Mouse (Mus musculus): ENCODE measurements around the gene Ppp2r3a. TPM values are rescaled to one million over a fixed set of nuclear protein-coding genes. Genes with fewer than 3 reads are reported as not detected.
A peak's percentile ranks its signal among the peaks of the same experiment; 100 is the strongest.

The Ppp2r3a gene
- polyA plus RNA-seq, 1 experiment from 2014 or later, result 40.0 TPM

DNA sequence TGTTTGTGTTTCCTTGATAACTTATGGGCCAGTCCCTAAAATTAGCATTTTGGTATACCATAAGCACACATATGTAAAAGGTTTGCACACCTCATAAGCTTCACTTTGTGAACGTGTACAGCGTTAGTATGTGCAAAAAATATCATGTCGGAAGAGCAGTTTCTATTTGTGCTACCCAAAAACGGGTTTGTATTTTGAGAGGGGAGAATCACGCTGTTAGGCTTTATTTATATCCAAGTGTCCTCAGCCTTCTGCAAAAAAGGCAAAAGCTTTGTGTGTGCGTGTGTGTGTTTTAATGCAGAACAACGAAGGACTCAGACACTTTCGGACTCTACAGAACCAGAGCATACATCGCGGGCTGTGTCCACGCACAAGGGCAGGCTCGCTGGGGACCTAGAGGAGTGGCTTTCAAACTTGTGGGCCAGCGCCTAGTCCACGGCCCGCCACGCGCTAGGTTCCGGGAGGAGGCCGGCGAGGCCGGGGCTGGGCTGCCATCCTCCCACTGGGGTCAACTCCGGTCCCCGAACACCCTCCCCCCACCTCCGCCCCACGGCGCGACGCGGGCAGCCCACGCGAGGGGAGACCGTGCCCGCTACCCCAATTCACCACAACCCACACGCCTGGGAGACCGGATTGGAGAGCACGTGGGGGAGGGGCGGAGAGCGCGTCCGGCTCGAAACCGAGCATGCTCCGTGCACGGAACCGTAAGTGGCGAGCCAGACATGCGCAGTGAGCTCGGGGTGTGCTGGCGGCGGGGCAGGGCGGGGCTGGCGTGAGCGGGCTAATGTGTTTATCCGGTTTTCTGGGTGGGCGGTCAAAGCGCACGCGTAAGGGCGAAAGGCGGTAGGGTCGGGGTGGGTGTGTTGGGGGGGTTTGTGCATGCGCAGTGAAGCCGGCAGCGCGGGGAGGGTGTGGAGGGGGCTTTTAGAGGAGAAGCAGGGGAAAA lies 178.3 kb downstream of the Ppp2r3a start:
- Histone ChIP-seq H3K27me3 (ENCODE audit: control insufficient read depth, insufficient read depth, low read length) (no peaks in the 10 kb centered on the region), H3K36me3 (ENCODE audit: control insufficient read depth, insufficient read depth, low read length) (no peaks in the 10 kb centered on the region), H3K4me1 (ENCODE audit: control insufficient read depth, insufficient read depth, low read length) (peaks cover 10% of the 10 kb centered on the region), H3K9me3 (ENCODE audit: control insufficient read depth, low read length) (no peaks in the 10 kb centered on the region), H3K27ac (replicated peaks; ENCODE audit: low read depth, low read length) (peak overlapping the region; percentile 99), H3K9ac (replicated peaks; ENCODE audit: low read length) (peak overlapping the region; percentile 86), H3K4me3 (replicated peaks; ENCODE audit: low read depth, low read length) (peak overlapping the region; percentile 98), H3K4me2 (ENCODE audit: low read length) (peak overlapping the region; percentile 81)
- 1% methylated on average over 65 of the region's 65 CpGs for WGBS
- ATAC-seq (ENCODE audit: low FRiP score, low TSS enrichment), result peak; percentile 95
- peak; percentile 100 for DNase-seq

GRCm38 (mm10) chr9:101072506-101072905 lies 179.1 kb downstream of the Ppp2r3a start:
- Histone ChIP-seq H3K4me1 (ENCODE audit: control insufficient read depth, insufficient read depth, low read length) (peaks cover 4% of the 10 kb centered on the region), H3K27ac (replicated peaks; ENCODE audit: low read depth, low read length) (no peak overlapping the region), H3K27me3 (ENCODE audit: control insufficient read depth, insufficient read depth, low read length) (no peaks in the 10 kb centered on the region), H3K9ac (replicated peaks; ENCODE audit: low read length) (no peak overlapping the region), H3K4me2 (ENCODE audit: low read length) (no peak overlapping the region; the same call in 1 of the 2 replicates), H3K9me3 (ENCODE audit: control insufficient read depth, low read length) (no peaks in the 10 kb centered on the region), H3K36me3 (ENCODE audit: control insufficient read depth, insufficient read depth, low read length) (no peaks in the 10 kb centered on the region), H3K4me3 (replicated peaks; ENCODE audit: low read depth, low read length) (no peak overlapping the region)
- ATAC-seq (ENCODE audit: low FRiP score, low TSS enrichment) (no peak), DNase-seq (no peak)
- WGBS, result 38% methylated on average over 5 of the region's 5 CpGs

GRCm38 (mm10) chr9:101069781-101070180 lies 181.8 kb downstream of the Ppp2r3a start:
- ATAC-seq (ENCODE audit: low FRiP score, low TSS enrichment) (no peak), DNase-seq (no peak)
- Histone ChIP-seq H3K4me2 (ENCODE audit: low read length) (no peak overlapping the region), H3K4me1 (ENCODE audit: control insufficient read depth, insufficient read depth, low read length) (no peaks in the 10 kb centered on the region), H3K9ac (replicated peaks; ENCODE audit: low read length) (no peak overlapping the region), H3K4me3 (replicated peaks; ENCODE audit: low read depth, low read length) (no peak overlapping the region), H3K27me3 (ENCODE audit: control insufficient read depth, insufficient read depth, low read length) (no peaks in the 10 kb centered on the region), H3K27ac (replicated peaks; ENCODE audit: low read depth, low read length) (no peak overlapping the region), H3K9me3 (ENCODE audit: control insufficient read depth, low read length) (no peaks in the 10 kb centered on the region), H3K36me3 (ENCODE audit: control insufficient read depth, insufficient read depth, low read length) (no peaks in the 10 kb centered on the region)
- WGBS, result 96% methylated on average over 3 of the region's 3 CpGs

GRCm38 (mm10) chr9:101065076-101065602 lies 186.5 kb downstream of the Ppp2r3a start:
- no peak overlapping the region for H3K4me2 ChIP-seq (ENCODE audit: low read length)
- DNase-seq, result peak; percentile 28
- no peak overlapping the region for H3K9ac ChIP-seq (replicated peaks; ENCODE audit: low read length)
- 69% methylated on average over 3 of the region's 3 CpGs for WGBS
- no peaks in the 10 kb centered on the region for H3K36me3 ChIP-seq (ENCODE audit: control insufficient read depth, insufficient read depth, low read length)
- H3K27me3 ChIP-seq (ENCODE audit: control insufficient read depth, insufficient read depth, low read length), result no peaks in the 10 kb centered on the region
- H3K9me3 ChIP-seq (ENCODE audit: control insufficient read depth, low read length), result no peaks in the 10 kb centered on the region
- H3K4me1 ChIP-seq (ENCODE audit: control insufficient read depth, insufficient read depth, low read length), result 0 out of 2 replicates have a peak, but pooled peaks cover 3% of the 10 kb centered on the region
- no peak overlapping the region for H3K27ac ChIP-seq (replicated peaks; ENCODE audit: low read depth, low read length)
- ATAC-seq (ENCODE audit: low FRiP score, low TSS enrichment), result no peak
- no peak overlapping the region for H3K4me3 ChIP-seq (replicated peaks; ENCODE audit: low read depth, low read length)

DNA sequence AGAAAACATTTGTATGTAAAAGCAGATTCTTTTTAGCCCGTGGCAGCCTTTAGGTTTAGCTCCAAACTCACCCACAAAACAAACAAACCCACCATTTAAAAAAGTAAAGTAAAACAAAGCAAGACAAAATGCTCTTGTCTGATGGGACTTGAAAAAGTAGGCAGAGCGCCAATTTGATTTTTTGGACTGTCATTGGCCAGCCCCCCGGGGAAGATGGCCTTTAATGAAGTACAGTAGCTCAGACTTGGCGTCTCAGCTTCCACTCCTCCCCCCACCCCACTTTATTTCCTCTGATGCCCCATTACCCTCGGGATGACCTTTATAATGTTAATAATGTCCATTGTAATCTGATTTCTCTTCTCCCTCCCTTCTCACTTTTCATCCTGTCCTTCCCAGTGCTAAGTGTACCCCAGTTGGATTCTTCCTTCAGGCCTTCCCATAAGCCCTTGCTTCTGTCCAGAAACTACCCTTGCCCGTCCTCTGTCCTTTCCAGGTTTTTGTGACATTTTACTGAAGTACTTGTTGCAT lies 189.3 kb downstream of the Ppp2r3a start:
- WGBS, result 68% methylated on average over 6 of the region's 6 CpGs
- Histone ChIP-seq H3K4me1 (ENCODE audit: control insufficient read depth, insufficient read depth, low read length) (0 out of 2 replicates have a peak, but pooled peaks cover 3% of the 10 kb centered on the region), H3K27ac (replicated peaks; ENCODE audit: low read depth, low read length) (no peak overlapping the region), H3K9ac (replicated peaks; ENCODE audit: low read length) (no peak overlapping the region), H3K9me3 (ENCODE audit: control insufficient read depth, low read length) (no peaks in the 10 kb centered on the region), H3K4me2 (ENCODE audit: low read length) (no peak overlapping the region), H3K36me3 (ENCODE audit: control insufficient read depth, insufficient read depth, low read length) (no peaks in the 10 kb centered on the region), H3K27me3 (ENCODE audit: control insufficient read depth, insufficient read depth, low read length) (no peaks in the 10 kb centered on the region), H3K4me3 (replicated peaks; ENCODE audit: low read depth, low read length) (no peak overlapping the region)
- no peak for ATAC-seq (ENCODE audit: low FRiP score, low TSS enrichment)
- no peak for DNase-seq

- Histone ChIP-seq H3K4me2 (ENCODE audit: low read length) (no peak overlapping the region), H3K36me3 (ENCODE audit: control insufficient read depth, insufficient read depth, low read length) (no peaks in the 10 kb centered on the region), H3K27ac (replicated peaks; ENCODE audit: low read depth, low read length) (no peak overlapping the region), H3K9ac (replicated peaks; ENCODE audit: low read length) (no peak overlapping the region), H3K4me1 (ENCODE audit: control insufficient read depth, insufficient read depth, low read length) (0 out of 2 replicates have a peak, but pooled peaks cover 3% of the 10 kb centered on the region), H3K9me3 (ENCODE audit: control insufficient read depth, low read length) (no peaks in the 10 kb centered on the region), H3K4me3 (replicated peaks; ENCODE audit: low read depth, low read length) (no peak overlapping the region), H3K27me3 (ENCODE audit: control insufficient read depth, insufficient read depth, low read length) (no peaks in the 10 kb centered on the region)
- 86% methylated on average over 11 of the region's 11 CpGs for WGBS
- peak; percentile 18 for DNase-seq
- no peak for ATAC-seq (ENCODE audit: low FRiP score, low TSS enrichment)
Observed at GRCm38 (mm10) chr9:101061035-101061434, 190.6 kb downstream of the Ppp2r3a start.

DNA sequence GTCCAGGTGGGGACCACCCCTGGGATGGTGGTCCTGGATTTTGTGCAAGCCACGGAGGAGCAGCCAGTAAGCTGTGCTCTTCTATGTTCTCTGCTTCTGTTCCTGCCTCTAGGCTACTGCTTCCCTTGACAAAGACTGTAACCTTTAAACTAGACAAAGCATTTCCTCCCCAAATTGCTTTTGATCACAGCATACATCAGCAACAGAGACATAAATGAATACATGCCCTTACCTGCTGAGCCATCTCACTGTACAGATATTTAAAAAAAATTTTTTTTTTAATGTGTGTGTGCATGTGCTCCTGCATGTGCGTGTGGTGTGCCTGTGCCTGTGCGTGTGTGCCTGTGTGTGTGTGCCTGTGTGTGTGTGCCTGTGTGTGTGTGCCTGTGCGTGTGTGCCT lies 194.4 kb downstream of the Ppp2r3a start:
- H3K9me3 ChIP-seq (ENCODE audit: control insufficient read depth, low read length), result no peaks in the 10 kb centered on the region
- H3K27ac ChIP-seq (replicated peaks; ENCODE audit: low read depth, low read length), result no peak overlapping the region
- WGBS, result 93% methylated on average over 4 of the region's 4 CpGs
- H3K9ac ChIP-seq (replicated peaks; ENCODE audit: low read length), result no peak overlapping the region
- no peaks in the 10 kb centered on the region for H3K4me1 ChIP-seq (ENCODE audit: control insufficient read depth, insufficient read depth, low read length)
- no peak overlapping the region for H3K4me3 ChIP-seq (replicated peaks; ENCODE audit: low read depth, low read length)
- ATAC-seq (ENCODE audit: low FRiP score, low TSS enrichment) (no peak), DNase-seq (no peak)
- no peaks in the 10 kb centered on the region for H3K36me3 ChIP-seq (ENCODE audit: control insufficient read depth, insufficient read depth, low read length)
- no peaks in the 10 kb centered on the region for H3K27me3 ChIP-seq (ENCODE audit: control insufficient read depth, insufficient read depth, low read length)
- H3K4me2 ChIP-seq (ENCODE audit: low read length), result no peak overlapping the region
